Mouse (Mus musculus) cerebellum, postnatal 4 days (tissue): ENCODE results near the gene Tmem165.

ENCODE experiments used
- DNase-seq, 2 experiments: peaks; one replicate each; pipeline ENCODE4 v3.0.0; 2022; ENCODE audit warnings: low spot score in 2 of 2, mixed read lengths in 1 of 2

Tmem165 gene

DNA sequence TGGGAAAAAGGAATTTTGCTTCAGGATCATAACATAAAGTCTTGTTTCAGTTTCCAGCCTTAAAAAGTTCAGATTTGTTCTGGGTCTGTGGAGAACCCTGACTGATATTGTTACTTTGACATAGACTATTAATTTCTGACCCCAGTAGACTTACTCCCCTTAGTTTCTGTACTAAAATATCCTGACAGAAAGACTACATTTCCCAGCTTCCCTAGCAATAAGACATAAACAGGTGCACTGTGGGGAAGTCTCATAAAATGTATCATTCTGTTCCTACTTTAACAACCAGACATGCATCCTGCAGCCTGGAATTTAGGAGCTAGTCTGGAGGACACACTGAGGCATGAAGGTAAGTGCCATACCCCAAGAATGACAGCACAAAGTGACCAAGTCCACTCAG lies 12.6 kb upstream of the Tmem165 start:
- no peak for DNase-seq

DNA sequence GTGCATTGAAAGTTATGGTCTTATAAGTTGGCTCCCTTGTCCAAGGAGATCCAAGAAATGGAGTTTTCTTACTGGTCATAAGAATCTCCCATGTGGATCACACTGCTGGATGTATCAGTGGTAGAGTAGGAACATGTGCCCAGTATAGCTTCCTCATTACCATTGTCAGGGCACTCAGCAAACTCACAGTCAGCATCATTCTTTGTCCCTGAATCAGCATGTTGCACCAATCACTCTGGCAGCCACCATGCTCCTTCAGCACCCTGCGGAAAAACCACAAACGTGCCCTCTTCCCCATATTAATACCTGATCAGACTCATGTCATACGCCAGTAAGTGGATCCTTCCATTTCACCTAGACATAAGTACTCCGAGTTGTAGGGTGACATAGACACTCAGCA lies 8.6 kb upstream of the Tmem165 start:
- DNase-seq, result no peak

DNA sequence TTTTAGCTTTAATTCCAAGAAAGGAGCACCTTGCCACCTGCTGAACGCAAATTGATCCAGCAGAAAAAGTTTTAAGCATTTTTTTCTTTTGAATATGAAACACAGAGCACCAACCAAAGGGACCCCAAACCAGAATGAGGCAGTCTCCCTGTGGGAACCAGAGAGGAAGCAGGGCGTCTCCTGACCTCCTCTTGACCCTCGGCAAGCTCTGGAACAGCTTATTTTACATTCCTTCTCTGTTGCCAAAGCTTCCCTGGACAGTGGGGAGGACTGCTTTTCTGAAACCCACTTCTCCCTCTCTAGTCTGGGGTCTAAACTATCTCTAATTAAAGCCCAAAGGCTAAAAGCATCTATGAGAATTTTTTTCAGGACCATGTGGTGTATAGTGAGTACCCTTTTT lies 7.3 kb upstream of the Tmem165 start:
- no peak for DNase-seq

DNA sequence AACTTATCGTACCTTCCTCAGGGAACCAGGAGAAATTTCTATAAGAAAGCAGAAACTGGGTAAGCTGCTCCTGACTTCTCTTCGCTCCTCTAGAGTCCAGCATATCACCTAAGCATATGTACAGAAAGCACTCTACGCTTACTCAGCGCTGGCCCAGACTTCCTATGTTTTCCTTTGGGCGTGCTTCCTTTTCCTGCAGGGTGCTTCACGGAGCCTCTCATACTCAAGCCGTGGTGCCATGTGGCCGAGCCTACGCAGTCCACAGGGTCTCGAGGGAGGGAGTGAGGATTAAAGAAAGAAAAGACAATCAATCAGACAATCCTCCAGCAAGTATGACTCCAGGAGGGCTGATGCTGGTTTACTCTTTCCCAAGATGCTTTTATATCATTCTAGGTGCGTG lies 6.8 kb upstream of the Tmem165 start:
- no peak for DNase-seq

DNA sequence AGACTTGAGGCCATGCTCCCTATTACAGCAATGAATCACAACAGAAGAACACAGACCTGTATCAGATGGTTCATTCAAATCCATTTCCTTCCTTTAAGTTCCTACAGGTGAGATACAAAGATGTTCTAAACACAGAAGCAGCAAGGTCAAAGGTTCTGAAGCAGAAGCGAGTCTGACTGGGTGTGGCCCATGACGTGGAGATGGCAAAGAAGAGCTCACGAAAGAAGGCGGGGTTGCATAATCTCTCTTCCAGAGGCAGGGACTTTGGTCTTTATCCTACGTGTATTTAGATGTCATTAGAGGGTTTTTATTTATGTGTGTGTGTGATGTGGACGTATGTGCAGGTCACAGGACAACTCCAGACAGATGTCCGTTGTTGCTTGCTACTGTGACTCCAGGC lies 6.0 kb upstream of the Tmem165 start:
- DNase-seq, result no peak

DNA sequence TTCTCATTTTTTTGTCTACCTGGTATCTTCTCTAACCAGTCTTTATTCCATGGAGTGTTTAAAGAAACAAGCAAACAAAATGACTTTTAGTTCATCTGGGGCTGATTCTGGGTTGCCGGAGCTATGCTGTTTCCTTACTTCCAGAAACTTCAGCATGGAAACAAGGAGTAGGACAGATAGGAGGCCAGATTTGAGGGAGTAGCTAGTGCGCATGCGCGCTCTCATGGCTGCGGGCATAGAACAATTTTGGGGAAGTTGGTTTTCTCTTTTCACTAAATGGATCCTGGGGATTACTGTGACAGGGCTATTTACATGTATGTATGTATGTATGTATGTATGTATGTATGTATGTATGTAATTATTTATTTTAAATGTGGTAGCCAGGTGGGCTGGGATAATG lies 4.5 kb upstream of the Tmem165 start:
- DNase-seq, result no peak

DNA sequence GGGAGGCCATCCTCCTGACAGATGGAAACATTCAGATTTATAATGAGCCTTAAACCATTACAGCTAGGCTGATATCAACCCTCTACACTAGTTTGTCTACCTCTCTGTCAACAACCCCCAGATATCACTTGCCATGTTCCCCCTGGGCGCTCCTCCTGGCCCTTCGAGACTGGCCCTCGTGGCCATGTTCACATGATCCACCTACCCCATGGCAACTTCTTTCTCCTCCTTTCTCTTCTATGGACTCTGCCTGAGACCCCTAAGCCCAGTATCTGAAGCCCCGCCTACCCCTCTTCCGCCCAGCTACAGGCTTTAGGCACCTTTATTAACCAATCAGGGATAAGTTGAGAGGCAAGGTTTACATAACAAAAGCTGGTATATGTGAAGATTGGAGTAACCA lies 3.9 kb upstream of the Tmem165 start:
- DNase-seq, result no peak

DNA sequence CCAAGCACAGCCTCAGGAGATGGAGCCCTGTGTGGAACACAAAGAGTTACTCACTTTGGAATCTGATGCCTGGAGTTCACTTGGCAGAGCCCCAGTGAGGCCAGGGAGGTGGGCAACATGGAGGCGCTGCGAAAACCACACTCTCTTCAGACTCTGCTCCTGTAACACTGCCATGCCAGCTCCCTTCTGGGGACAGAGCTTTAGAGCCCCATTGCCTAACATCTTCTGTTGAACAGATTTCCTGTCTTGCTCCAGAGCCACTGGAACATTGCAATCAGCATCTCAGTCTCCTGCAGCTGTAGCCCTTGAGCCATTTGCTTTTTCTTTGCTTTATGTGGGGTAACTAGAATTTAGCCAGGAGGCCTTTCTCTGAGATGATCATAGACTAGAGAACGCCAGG lies 1.4 kb upstream of the Tmem165 start:
- DNase-seq, result no peak

DNA sequence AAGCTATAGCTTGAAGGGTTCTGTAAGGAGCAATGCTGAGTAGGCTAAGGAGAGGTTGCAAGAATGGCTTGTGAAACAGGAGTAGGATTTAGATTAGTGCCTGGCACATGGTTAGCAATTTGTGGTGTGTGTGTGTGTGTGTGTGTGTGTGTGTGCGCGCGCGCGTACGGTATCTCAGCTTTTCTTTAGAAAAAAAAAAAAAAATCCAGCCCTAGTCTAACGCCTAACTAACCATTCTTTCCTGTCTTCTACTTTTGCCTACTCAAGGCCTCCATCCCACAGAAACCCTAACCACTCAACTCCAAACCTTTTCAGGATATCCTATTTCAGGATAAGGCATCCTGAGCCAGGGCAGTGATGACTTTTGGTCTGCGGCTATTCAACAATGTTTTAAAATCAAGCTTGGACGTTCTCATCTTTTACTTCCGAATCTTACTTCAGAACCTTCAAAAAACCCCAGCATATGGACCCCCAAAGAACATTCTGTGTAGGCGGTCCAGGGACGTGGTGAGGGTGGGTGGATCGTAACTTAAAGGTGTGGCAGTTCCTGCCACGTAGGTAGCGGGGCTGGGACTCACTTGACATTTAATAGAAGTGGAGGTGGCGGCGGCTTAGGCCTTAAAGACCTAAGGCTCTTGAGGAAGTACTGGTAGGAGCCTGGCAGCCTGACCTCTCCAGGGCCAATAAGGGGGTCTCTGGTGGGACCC lies 484 bp upstream of the Tmem165 start:
- DNase-seq, result no peak

DNA sequence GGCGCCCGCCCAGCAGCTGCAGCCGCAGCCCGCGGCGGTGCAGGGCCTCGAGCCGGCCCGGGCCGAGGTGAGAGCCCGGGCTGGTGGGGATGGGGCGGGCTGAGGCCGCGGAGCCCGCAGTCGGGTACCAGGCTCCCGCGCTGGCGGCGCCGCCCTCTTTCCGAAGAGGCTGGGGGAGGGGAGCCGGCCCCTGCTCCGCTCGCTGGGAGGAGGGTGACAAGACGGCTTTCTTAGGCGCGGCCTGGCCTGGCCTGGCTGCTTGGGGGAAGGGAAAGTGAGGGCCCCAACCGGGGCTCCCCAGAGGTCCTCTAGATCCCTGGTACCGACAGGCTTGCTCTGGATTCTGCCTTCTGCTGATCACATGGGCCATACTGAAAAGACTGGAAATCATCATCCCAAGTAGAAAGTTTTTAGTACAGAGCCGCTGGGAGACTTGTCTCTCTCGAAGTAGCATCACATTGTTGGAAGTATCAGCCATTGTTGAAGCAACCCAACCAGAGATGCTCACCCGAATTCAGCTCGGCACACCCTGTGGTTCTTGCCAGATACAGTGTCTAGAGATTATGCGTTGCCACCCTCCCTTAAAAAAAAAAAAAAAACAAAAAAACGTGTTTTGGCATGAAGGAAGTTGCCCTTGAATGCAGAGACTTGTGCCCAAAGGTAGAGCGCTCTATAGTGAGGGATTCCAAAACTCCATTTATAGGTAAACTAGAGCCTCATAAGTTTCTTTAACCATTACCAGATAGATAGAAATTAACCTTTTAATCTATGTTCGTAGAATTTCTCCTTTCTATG lies 803 bp downstream of the Tmem165 start:
- peak; percentile 44 to 69 for DNase-seq

DNA sequence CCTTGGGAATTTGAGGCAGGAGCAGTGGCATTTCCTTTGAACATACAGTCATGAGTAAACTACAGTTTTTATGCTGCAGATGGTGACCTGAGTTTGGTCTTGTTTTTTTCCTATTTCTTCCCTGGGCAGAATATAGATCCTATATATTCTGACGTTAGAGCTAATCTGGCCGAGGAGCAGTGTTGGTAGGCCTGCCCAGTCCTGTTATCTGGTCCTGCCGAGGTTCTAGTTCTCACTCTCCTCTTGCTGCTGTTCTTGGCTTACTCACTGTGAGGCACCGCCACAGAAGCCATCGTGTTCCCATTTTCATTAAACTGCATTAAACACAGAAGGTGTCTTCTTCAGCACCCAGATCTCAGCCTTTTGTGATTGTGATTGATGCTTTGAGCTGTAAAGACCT lies 4.2 kb downstream of the Tmem165 start:
- no peak for DNase-seq

DNA sequence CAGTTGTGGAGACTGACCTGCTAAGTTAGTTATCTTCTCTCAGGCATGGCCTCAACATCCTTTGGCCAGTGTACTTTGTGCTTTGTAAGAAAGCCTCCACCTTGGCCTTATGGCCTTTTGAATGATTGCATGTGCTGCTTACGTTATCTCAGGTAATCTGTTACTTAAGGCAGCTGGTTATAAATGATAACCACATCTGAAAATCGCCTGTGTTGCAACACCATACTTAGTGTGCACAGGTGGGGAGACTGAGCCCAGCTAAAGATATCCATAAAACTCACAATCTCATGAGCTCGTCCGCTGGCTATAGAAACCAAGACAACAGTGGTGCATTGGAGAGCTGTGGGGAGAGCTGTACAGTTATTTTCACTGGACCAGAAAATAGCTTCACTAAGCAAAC lies 6.9 kb downstream of the Tmem165 start:
- no peak for DNase-seq

DNA sequence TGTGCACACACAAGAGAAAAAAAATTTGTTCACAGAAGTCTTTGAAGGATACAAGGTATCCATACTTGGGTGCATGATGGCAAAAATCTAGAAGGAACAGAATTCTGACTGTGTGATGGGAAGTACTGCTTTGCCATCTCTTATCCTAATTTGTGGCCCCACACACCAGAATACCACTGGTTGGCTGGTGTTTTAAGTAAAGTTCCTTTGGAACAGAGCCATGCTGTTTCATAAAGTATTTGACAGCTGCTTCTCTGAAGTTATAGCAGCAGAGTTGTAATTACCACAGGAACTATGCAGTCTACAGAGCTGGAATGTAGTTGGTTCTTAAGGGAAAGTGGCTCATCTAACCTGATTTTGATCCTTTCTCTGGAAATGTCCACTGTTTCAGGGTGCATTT lies 9.4 kb downstream of the Tmem165 start:
- no peak for DNase-seq

DNA sequence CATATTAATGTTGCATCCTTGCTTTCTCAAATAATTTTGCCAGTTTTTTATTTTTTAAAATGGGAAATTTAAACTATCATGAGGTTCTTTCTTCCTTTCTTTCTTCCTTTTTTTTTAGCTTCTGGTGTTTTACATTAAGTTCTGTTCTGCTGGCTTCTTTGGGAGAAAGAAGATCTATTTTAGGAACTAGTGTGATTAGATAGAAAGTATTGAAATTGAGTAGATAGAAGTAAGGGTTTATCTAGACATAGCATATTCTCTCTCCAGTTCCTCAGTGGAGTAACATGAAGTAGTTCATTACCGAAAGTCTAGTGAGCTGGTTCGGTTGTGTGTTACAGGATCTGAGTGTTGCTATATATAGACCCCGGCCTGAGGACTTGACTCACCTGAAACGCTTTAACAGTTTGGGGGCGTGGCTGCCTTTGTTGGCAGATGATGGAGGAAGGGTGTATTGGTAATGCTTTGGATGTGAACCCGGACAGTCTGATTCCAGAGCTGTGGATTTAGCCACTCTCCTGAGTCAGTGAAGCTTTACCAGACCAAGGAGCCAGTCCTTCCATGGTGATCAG lies 10.8 kb downstream of the Tmem165 start:
- no peak for DNase-seq

DNA sequence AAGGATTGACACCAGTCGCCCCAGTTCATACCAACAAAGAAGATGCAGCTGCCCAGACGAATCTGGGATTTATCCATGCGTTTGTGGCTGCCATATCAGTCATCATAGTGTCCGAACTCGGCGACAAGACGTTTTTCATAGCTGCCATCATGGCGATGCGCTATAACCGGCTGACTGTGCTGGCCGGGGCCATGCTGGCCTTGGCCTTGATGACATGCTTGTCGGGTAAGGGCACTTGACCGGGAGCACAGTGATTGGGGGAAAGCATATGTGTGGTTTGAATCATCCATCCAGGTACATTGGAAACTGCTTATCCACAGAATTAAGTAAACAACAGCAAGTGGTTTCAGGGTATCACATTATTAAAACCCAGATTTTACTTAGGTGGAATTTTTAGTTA lies 15.7 kb downstream of the Tmem165 start:
- no peak for DNase-seq

DNA sequence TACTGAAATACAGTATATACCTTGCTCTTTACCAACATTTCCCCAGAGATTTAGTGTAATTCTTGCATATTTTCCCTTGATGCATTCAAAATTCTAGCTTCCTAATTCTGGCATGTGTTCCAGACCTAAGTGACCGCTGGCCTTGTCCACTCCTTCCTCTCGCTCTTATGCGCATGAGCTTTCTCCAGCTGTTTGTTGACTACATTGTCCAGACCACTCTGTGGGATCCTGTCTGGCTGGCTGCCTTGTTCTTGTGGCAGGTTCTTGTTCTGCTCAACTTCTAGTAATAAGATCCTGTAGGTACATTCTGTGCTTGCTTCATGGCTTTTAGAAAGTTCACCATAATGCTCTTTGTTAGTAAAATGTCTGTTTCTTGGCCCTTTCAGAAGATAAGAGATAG lies 19.5 kb downstream of the Tmem165 start:
- no peak for DNase-seq

DNA sequence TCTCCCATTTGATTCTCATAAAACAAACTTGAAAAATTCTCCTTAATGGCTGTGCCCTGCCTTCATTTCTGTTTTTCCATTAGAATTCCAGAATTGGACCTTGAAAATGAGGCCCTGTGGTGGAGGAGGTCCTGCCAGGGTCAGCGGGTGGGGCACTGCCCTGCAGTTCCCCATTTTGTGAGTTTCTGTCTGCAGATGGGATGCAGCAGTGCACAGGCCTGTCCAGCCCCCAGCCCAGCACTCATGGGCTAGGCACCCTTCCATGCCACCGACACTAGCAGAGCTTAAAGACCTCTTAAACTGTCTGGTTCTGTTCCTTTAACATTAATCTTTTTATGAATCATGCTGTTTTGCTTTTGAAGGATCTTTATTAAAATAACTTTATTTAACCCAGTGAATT lies 22.2 kb downstream of the Tmem165 start:
- no peak for DNase-seq

DNA sequence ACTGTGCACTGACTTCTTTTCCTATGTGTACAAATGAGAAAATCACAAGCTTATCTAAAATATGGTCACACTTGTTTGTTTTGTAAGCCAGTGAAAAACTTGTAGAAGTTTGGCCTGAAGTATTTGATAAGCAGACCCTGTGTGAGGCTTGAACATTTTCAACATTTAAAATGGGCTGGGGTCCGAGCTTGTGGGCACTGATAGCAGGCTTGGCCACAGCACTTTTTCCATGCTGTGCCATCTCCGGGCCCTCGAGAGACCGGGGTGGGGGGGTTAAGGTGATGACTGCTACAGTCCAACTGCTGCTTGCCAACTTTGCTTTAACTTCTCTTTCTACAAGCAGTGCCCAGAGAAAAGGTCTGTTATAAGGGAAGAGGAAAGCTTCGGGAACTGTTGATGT lies 24.4 kb downstream of the Tmem165 start:
- DNase-seq, result no peak

DNA sequence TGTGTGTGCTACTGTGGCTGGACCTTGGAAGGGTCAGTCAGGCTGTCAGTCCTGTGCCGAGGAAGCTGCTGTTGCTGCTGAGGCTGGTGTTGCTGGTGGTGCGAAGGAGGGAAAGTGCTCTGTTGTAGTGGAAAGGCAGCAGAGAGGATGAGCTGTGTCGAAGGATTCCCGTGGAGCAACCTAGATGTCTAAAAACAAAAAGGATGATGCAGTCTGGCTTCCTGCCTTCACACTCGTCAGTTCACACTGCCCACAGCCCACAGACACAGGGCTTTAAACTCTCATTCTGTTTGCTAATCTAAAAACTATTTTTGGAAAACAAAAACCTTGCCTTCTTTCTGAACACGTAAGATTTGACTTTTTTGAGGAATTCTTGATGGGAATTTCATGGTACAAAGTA lies 33.0 kb downstream of the Tmem165 start:
- no peak for DNase-seq

DNA sequence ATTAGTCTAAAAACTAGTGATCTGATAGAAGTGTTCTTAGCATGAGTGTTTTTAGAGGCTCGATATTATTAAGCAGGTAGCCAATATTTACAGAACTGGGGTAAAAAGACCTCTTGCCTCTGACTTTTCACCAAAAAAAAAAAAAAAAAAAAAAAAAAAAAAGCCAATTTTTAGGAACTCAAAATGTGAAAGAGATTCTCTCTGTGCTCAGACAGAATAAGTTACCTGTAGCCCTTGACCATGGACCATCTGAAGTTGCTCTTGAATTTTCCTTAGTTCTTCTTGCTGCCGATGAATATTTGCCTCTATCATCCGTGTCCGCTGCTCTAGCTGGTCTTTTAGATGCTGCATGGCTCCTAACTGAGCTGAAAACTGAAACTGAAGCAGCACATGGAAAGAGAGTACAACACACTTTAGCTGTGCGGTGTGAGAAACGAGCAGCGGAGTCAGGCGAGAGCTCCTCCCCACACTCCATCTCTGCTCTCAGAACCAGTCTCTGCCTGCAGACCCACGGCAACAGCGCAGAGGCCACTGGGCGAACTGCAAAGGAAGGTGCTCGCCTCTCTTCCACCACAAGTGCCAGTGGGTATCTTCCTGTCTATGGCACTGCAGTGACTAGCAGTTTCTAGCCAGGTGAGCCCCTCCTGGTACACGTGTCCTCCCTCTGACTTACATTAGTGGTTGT lies 47.6 kb downstream of the Tmem165 start:
- DNase-seq, result no peak

DNA sequence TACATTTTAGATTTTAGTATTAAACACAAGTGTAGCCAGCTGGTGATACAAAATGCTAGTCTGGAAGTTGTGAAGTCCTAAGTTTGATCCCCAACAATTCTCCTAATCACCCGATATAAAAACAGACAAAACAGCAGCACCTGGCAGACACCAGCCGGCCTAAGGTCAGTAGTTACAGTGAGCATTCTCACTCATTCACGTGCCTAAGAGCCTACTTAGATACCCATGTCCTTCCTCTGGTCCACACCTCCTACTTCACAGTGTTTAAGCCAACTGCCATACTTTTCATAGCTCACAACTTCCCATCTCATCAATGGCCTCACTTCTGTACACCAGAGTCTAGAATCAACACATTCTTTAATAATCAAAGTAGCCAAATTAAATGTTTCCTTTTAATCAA lies 59.6 kb downstream of the Tmem165 start:
- no peak for DNase-seq

DNA sequence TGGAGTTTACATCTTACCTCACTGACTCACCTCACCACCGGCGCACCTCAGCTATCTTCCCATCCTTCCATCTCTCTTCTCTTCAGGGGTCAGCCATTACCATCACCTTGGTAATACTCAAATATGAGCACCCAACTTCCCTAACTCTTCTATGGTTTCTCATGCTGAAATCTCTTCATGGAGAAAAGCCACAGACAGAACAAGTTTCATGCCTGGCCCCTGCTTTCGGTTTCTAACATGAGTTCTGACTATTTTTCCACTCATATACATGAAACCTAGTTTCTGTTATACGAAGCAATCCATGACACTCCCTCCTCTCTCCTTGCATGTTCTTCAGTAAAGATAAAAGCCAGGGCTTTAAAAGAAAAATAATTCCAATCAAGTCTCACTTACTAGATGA lies 60.2 kb downstream of the Tmem165 start:
- no peak for DNase-seq

DNA sequence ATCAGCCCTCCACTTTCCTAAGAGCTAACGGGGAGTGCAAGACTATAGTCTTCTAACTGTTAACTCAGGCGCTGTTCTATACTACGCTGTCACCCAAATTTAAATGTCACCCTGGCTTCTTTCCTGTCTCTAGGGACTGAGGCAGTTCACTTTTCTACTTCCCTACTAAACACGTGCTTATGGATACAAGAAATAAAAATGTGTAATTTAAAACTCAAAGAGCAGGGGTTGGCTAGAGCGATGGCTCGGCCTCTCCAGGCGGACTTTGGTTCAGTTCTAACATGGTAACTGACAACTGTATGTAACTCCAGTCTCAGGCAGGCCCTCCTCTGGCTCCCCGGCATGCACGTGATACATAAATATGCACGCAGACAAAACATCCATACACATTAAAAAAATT lies 60.8 kb downstream of the Tmem165 start:
- no peak for DNase-seq
